ENCODE assay signal across 9 mouse cellular contexts in genomic region chr8:87690100-87691095, GRCm38 (mm10).
DNase-seq lines count a peak whose midpoint lies in the region; ATAC-seq and TF ChIP-seq lines count a peak whose summit lies in the region.
"Had no signal": no experiment of that assay in that cellular context is flagged by ENCODE, and none has a peak within 500 bp of the region (broad histone marks: within the 10 kb centered on the region; RNA-seq: fewer than 3 reads in every experiment).

No protein-coding gene starts in this region.

- H3K4me1 ChIP-seq in lung, postnatal 0 days (ENCODE audit: insufficient read depth, low read depth, low read length) = peaks cover 4% of the 10 kb centered on the region; the same call in 1 of the 2 replicates
- peaks cover 100% of the 10 kb centered on the region for H3K4me1 ChIP-seq in midbrain, embryonic 10.5 days
- H3K4me1 ChIP-seq in liver, embryonic 11.5 days (replicated peaks; ENCODE audit: control insufficient read depth, insufficient read depth, low read length) = peaks cover 9% of the 10 kb centered on the region

- peak overlapping the region; percentile 27; the same call in 1 of the 2 replicates for H3K4me2 ChIP-seq in lung, postnatal 0 days (replicated peaks; ENCODE audit: low read depth, low read length)
- H3K4me2 ChIP-seq in liver, embryonic 11.5 days = no peak overlapping the region
- H3K4me2 ChIP-seq: liver, embryonic 15.5 days had no signal

- H3K9ac ChIP-seq in lung, postnatal 0 days (replicated peaks; ENCODE audit: low read depth) = no peak overlapping the region
- no peak overlapping the region for H3K9ac ChIP-seq in liver, embryonic 11.5 days (ENCODE audit: low read depth, low read length)
- H3K9ac ChIP-seq: liver, embryonic 15.5 days had no signal

- ATAC-seq in lung, postnatal 0 days = peak; percentile 43
- no peak for ATAC-seq in liver, embryonic 11.5 days (replicated peaks; ENCODE audit: low FRiP score)

- peak; percentile 77 to 78 for DNase-seq in cerebellum, postnatal 10 days
- DNase-seq in cerebellum, adult 18-20 months = no peak
- peak; percentile 35 for DNase-seq in lung, postnatal 0 days (ENCODE audit: low spot score)
- no peak for DNase-seq in lung, postnatal 36 days
- peak; percentile 16 for DNase-seq in forelimb bud, embryonic 11.5 days (ENCODE audit: low read depth, low spot score)
- DNase-seq in midbrain, embryonic 10.5 days (ENCODE audit: low spot score) = peak; percentile 38
- no peak for DNase-seq in liver, embryonic 11.5 days (ENCODE audit: low spot score)
- DNase-seq in right cerebral cortex, postnatal 36 days (ENCODE audit: low spot score in 2 of 2) = no peak

- no peaks in the 10 kb centered on the region for H3K9me3 ChIP-seq in lung, postnatal 0 days (ENCODE audit: low read length)
- H3K9me3 ChIP-seq in midbrain, embryonic 10.5 days (replicated peaks) = no peaks in the 10 kb centered on the region
- H3K9me3 ChIP-seq in liver, embryonic 11.5 days (ENCODE audit: control insufficient read depth, low read length) = no peaks in the 10 kb centered on the region
- H3K9me3 ChIP-seq: liver, embryonic 15.5 days had no signal

- no peaks in the 10 kb centered on the region for H3K27me3 ChIP-seq in lung, postnatal 0 days (replicated peaks; ENCODE audit: insufficient read depth, low read length)
- no peaks in the 10 kb centered on the region for H3K27me3 ChIP-seq in midbrain, embryonic 10.5 days (ENCODE audit: low read depth, poor library complexity, severe bottlenecking)
- no peaks in the 10 kb centered on the region for H3K27me3 ChIP-seq in liver, embryonic 11.5 days (replicated peaks; ENCODE audit: control insufficient read depth, insufficient read depth, low read length)
- H3K27me3 ChIP-seq: liver, embryonic 15.5 days had no signal

- no peaks in the 10 kb centered on the region for H3K36me3 ChIP-seq in lung, postnatal 0 days (ENCODE audit: insufficient read depth, low read length)
- H3K36me3 ChIP-seq in midbrain, embryonic 10.5 days = peaks cover 25% of the 10 kb centered on the region
- H3K36me3 ChIP-seq in liver, embryonic 11.5 days (ENCODE audit: control insufficient read depth, insufficient read depth, low read length) = no peaks in the 10 kb centered on the region
- H3K36me3 ChIP-seq: liver, embryonic 15.5 days had no signal

- TF ChIP-seq EP300 in lung, postnatal 0 days (IDR thresholded peaks at IDR 0.05) = no peak

- WGBS in lung, postnatal 0 days = 26% methylated on average over 28 of the region's 28 CpGs
- WGBS in midbrain, embryonic 10.5 days = 40% methylated on average over 28 of the region's 28 CpGs
- WGBS in liver, embryonic 11.5 days = 42% methylated on average over 28 of the region's 28 CpGs

- no peak for TF ChIP-seq CTCF in lung, postnatal 0 days (IDR thresholded peaks at IDR 0.05)

- H3K27ac ChIP-seq in lung, postnatal 0 days (ENCODE audit: low read length) = no peak overlapping the region
- peak overlapping the region; percentile 83 for H3K27ac ChIP-seq in midbrain, embryonic 10.5 days (replicated peaks)
- no peak overlapping the region for H3K27ac ChIP-seq in liver, embryonic 11.5 days (ENCODE audit: low read depth, low read length)
- H3K27ac ChIP-seq: liver, embryonic 15.5 days had no signal

- H3K4me3 ChIP-seq in lung, postnatal 0 days (ENCODE audit: low read depth, low read length) = no peak overlapping the region
- peak overlapping the region; percentile 22; the same call in 1 of the 2 replicates for H3K4me3 ChIP-seq in midbrain, embryonic 10.5 days
- H3K4me3 ChIP-seq in liver, embryonic 11.5 days (ENCODE audit: low read depth, low read length) = no peak overlapping the region
- H3K4me3 ChIP-seq: liver, embryonic 15.5 days had no signal

Comparison
In these comparisons a context has a peak if more than half of its experiments do, and no peak if none do; other contexts are left out.
1. DNase-seq: peak in cerebellum, postnatal 10 days (2 of 2), lung, postnatal 0 days (single experiment), forelimb bud, embryonic 11.5 days (single experiment) and midbrain, embryonic 10.5 days (single experiment); none in cerebellum, adult 18-20 months (0 of 2), lung, postnatal 36 days (single experiment), liver, embryonic 11.5 days (single experiment) and right cerebral cortex, postnatal 36 days (0 of 2).